ENCODE assay signal across 8 mouse cellular contexts in genomic region chr7:141060426-141061242, GRCm38 (mm10). TPM values are rescaled to one million over a fixed set of nuclear protein-coding genes. Genes with fewer than 3 reads are reported as not detected.
DNase-seq lines count a peak whose midpoint lies in the region; ATAC-seq lines count a peak whose summit lies in the region.

TSS of gene B4galnt4 (plus strand) at chr7:141061104.

- H3K4me2 ChIP-seq in forebrain, embryonic 16.5 days (ENCODE audit: low read length) = peak within 1 kb of the TSS; percentile 87
- H3K4me2 ChIP-seq in neural tube, embryonic 15.5 days = peak within 1 kb of the TSS; percentile 72

- H3K27ac ChIP-seq in forebrain, embryonic 16.5 days (ENCODE audit: low read length) = peak within 1 kb of the TSS; percentile 67
- H3K27ac ChIP-seq in neural tube, embryonic 15.5 days (replicated peaks) = peak within 1 kb of the TSS; percentile 92

- peak within 1 kb of the TSS; percentile 87 for H3K4me3 ChIP-seq in forebrain, embryonic 16.5 days (replicated peaks; ENCODE audit: low read length)
- peak within 1 kb of the TSS; percentile 85 for H3K4me3 ChIP-seq in neural tube, embryonic 15.5 days (replicated peaks)

- H3K27me3 ChIP-seq in forebrain, embryonic 16.5 days (replicated peaks; ENCODE audit: control insufficient read depth, insufficient read depth, low read length) = no peaks in the 10 kb centered on the region
- H3K27me3 ChIP-seq in neural tube, embryonic 15.5 days (replicated peaks) = no peaks in the 10 kb centered on the region

- no peaks in the 10 kb centered on the region for H3K9me3 ChIP-seq in forebrain, embryonic 16.5 days (ENCODE audit: control insufficient read depth, low read length)
- no peaks in the 10 kb centered on the region for H3K9me3 ChIP-seq in neural tube, embryonic 15.5 days (replicated peaks)

- H3K9ac ChIP-seq in forebrain, embryonic 16.5 days (replicated peaks; ENCODE audit: low read depth, low read length) = peak within 1 kb of the TSS; percentile 92
- H3K9ac ChIP-seq in neural tube, embryonic 15.5 days (replicated peaks) = peak within 1 kb of the TSS; percentile 98

- peaks cover 12% of the 10 kb centered on the region for H3K36me3 ChIP-seq in forebrain, embryonic 16.5 days (ENCODE audit: control insufficient read depth, insufficient read depth)
- peaks cover 25% of the 10 kb centered on the region for H3K36me3 ChIP-seq in neural tube, embryonic 15.5 days

- under 1% methylated on average over 57 of the region's 72 CpGs for WGBS in forebrain, embryonic 16.5 days
- WGBS in neural tube, embryonic 15.5 days = 1% methylated on average over 70 of the region's 72 CpGs

- peak; percentile 49 for DNase-seq in NIH3T3 (ENCODE audit: low read depth)
- peak; percentile 95 to 96 for DNase-seq in cerebellum, adult 18-20 months
- DNase-seq in heart, postnatal 4 days = peak; percentile 59
- DNase-seq in layer of hippocampus, adult 8-10 months (ENCODE audit: low spot score in 2 of 2) = peak; percentile 89 to 92
- DNase-seq in lung, adult 18-20 months = peak; percentile 53 to 57
- DNase-seq in urinary bladder, postnatal 25 days (ENCODE audit: low spot score) = peak; percentile 55

- peak; percentile 99 for ATAC-seq in forebrain, embryonic 16.5 days
- ATAC-seq in neural tube, embryonic 15.5 days (ENCODE audit: low FRiP score) = peak; percentile 99

- H3K4me1 ChIP-seq in forebrain, embryonic 16.5 days (replicated peaks; ENCODE audit: control insufficient read depth, insufficient read depth, low read length) = peaks cover 25% of the 10 kb centered on the region
- H3K4me1 ChIP-seq in neural tube, embryonic 15.5 days = peaks cover 39% of the 10 kb centered on the region

RNA-seq across cellular contexts. Expression of gene B4galnt4, which starts in this region (rescaled TPM):
- polyA plus RNA-seq in forebrain, embryonic 16.5 days (2015; fragmentation: Nextera tagmentation; extraction: Ambion mirVana) = 45.4 and 53.0 TPM in 2 replicates
- under 1 TPM; 0.26 to 0.54 TPM for total RNA-seq in heart, postnatal 4 days (2021)
- total RNA-seq in layer of hippocampus, adult 8-10 months (2022) = 10 to 100 TPM; 72.5 to 87.3 (median 78.8) TPM
- polyA plus RNA-seq in neural tube, embryonic 15.5 days (2015; fragmentation: Nextera tagmentation; extraction: Ambion mirVana) = 39.3 and 51.2 TPM in 2 replicates

Comparison
In these comparisons a context has a peak if more than half of its experiments do, and no peak if none do; other contexts are left out.
1. Peak in every context shown above with its lines: DNase-seq, ATAC-seq, H3K4me3 ChIP-seq and H3K27ac ChIP-seq.
2. RNA of gene B4galnt4 (total RNA-seq): 72.5 to 87.3 TPM in layer of hippocampus, adult 8-10 months; 0.26 to 0.54 TPM in heart, postnatal 4 days; every median in the first group is over 10 times any median in the second.
3. Peak in DNase-seq in heart, postnatal 4 days; RNA of the gene not detected or under 1 TPM.